Mouse (Mus musculus) frontal cortex, postnatal 36 days (tissue): ENCODE results near the gene Atp1a4.
"Not testable (repeated sequence)": the region's sequence is repeated elsewhere in the genome, so short reads cannot be mapped to it uniquely, and the experiment has no call there.

Experiments
- DNase-seq, 2 experiments: peaks; one replicate each; pipeline ENCODE4 v3.0.0; 2022; ENCODE audit warnings: low spot score in 2 of 2

Atp1a4 gene

GRCm38 (mm10) chr1:172281522-172282254 lies 23.5 kb upstream of the Atp1a4 start:
- no peak for DNase-seq

- DNase-seq = no peak
Observed at GRCm38 (mm10) chr1:172279768-172280509, 21.7 kb upstream of the Atp1a4 start.

GRCm38 (mm10) chr1:172278328-172278727 lies 20.1 kb upstream of the Atp1a4 start:
- DNase-seq = no peak

GRCm38 (mm10) chr1:172277172-172277571 lies 19.0 kb upstream of the Atp1a4 start:
- no peak for DNase-seq

DNA sequence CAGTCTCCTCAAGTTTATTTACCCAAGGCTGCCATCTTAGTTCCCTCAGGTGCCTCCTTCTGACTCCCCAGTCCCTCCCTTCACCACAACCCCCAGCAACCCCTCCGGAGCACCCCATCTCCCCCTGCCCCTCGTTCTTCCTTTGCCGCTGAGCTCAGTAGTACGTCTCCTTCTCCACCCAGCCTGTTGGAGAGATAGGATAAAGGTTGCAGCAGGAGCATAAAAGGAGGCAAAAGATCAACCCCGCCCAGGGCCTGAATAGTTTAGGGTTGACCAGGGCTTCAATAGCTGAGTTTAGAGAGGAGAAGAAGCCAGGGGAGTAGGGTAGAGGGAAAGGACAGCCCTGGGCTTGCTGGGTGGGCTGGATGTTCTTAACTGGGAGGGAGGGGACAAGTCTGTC lies 16.3 kb upstream of the Atp1a4 start:
- no peak for DNase-seq

DNA sequence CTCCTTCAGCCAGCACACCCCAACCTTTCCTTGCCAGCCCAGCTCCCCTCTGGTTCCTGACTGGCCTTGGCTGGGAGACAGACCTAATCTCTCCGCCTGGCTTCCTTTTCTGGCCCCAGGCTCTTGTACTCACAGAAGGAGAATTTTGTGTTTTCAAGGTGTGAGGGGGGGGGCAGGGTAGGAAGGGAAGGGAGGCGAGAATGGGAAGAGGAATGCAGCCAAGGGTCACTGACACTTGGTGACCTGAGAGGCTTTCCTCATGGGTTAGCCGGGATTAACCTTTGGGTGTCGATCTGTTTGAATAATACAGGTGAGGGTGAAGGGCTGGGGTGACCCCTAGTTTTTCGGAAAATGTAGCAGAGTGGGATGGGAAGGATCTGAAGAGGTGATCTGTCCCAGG lies 15.9 kb upstream of the Atp1a4 start:
- no peak for DNase-seq

- DNase-seq = no peak
Observed at GRCm38 (mm10) chr1:172273386-172273785, 15.2 kb upstream of the Atp1a4 start.

- no peak for DNase-seq
Observed at GRCm38 (mm10) chr1:172271765-172272164, 13.6 kb upstream of the Atp1a4 start.

DNA sequence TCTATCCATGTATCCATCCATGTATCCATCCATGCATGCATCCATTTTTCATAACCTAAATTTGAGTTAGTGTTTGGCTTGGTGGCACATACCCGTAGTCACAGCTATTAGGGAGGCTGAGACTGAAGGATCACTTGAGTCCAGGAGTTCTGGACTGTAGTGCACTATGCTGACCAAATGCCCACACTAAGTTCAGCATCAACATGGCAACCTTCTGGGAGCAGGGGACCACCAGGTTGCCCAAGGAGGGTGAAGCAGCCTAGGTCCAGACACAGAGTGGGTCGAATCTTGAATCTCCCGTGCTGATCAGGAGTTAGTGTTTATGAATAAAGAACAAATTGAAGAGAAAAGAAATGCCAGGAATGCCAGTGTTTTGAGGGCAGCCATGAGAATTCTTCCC lies 13.0 kb upstream of the Atp1a4 start:
- no peak for DNase-seq

DNA sequence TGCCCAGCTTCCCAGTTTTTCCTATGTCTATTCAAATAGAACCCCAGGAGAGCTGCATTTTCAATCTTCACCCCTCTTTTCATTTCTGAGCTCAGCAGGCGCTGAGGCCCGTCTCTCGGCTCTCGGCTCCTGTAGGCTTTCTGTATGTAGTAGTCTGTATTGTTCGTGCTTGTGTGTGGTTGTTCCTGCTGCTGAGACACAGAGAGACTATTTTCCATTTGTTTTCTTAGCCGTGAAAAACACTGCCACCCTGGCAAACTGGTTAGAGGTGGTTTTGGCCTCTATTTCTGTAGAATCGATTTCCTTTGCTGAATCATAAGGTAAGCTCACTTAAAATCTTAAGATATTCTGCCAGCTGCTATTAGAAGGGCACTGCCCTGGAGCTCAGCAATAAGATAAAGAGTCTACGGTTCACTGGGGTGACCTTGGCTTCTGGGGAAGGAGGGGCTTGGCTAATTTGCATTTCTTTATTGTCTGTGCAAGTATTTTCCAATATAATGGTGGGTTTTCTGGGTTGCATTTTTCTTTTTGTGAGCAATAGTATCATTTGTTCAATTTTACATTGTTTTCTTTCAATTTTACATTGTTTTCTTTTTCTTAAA lies 3.4 kb upstream of the Atp1a4 start, which contains the start of gene Igsf8:
Gene Igsf8 (plus strand): TSS at position 165 of the 602 bp plus-strand sequence.
- DNase-seq = no peak

GRCm38 (mm10) chr1:172247679-172248078 lies 10.5 kb downstream of the Atp1a4 start:
- no peak for DNase-seq

GRCm38 (mm10) chr1:172247216-172247615 lies 11.0 kb downstream of the Atp1a4 start:
- peak in 1 of 2 experiments; percentile 39 for DNase-seq

DNA sequence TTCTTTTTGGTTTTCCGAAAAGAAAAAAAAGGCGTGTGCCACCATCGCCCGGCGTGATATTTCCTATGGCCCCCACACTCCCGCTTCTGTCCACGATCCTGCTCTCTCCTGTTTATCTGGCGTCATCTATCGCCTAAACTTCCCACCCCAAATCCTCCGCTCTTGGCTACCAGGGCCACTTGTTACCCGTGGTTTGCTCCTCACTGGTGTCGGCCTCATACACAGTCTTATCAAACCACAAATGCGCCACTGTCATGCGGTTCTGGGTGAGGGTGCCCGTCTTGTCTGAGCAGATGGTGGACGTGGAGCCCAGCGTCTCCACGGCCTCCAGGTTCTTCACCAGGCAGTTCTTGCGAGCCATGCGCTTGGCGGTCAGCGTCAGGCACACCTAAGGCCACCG lies 13.6 kb downstream of the Atp1a4 start:
- DNase-seq = not testable (repeated sequence)

DNA sequence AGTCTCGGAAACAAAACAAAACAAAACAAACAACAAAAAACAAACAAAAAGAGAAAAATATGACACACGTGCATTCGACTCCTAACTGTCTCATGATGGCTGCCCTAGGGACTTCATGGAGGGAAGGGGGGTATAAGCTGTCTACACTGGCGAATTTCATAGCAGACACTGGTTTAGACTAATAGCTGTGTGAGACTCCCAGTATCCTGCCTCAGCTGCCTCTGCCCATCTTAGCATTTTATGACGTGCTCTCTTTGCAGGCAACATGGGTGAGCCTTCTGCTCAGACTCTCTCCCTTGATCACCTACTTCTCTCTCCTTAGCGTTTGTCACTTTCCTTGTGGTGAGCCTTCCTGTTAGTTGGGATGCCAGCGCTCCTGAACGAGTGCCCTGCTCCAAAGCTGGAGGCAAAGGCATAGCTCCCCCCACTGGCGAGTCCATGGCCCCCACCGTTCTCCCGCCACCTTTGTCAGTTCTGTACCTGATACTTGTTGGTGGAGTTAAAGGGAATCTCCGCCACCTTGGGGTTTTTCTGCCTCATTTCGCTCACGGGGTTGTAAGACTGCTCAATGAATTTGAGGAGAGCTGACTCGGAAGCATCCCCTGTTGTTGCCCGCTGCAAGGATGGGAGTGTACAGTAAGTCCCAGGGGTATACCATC lies 14.5 kb downstream of the Atp1a4 start:
- DNase-seq = no peak

DNA sequence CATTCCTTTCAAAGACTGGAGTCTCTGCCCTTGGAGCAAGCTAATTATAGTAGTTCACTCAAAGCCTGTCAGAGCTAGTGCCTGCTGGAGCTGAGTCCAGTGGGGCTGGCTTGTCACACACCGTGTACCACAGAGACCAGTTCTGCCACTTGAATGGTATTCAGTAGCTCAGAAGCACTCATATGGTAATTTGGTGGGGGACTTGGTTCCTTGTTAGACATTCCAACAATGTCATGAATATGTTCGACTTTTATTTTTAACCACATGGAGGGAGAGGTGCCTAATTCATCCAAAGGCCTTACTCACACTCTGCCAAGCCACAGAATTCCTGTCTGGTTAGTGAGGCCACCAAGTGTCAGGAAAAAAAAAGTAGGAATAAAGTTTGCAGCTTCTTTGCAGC lies 15.8 kb downstream of the Atp1a4 start:
- DNase-seq = no peak

DNA sequence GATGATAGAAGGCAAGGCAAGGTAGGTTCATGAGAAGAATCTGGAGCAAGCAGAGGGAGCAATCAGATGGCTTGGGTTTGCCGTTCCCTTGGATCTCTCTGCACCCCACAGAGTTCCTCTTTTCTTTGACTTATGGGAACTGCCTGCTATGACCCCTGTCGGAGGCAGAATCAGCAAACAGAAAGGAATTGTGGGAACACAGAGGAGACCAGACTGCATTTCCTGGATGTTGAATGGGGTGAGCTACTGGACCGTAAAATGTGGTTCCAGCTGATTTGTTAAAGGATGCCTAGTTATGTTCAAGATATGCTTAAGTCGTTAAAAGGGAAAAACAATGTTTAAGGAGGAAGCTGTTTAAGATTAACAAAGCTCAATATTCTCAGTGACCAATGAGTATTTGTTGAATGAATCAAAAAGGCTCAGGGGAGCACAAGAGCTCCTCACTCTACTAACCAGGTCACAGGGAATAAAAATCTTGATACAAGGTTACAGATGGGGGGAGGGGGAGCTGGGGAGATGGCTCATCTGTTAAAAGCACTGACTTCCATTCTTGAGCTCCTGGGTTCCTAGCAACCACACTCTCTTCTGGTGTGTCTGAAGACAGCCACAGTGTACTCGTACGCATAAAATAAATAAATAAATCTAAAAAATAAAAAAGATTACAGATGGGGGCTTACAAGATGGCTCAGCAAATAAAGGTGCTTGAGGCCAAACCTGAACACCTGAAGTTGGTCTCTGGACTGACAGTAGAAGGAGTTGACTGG lies 17.1 kb downstream of the Atp1a4 start:
- DNase-seq = no peak

DNA sequence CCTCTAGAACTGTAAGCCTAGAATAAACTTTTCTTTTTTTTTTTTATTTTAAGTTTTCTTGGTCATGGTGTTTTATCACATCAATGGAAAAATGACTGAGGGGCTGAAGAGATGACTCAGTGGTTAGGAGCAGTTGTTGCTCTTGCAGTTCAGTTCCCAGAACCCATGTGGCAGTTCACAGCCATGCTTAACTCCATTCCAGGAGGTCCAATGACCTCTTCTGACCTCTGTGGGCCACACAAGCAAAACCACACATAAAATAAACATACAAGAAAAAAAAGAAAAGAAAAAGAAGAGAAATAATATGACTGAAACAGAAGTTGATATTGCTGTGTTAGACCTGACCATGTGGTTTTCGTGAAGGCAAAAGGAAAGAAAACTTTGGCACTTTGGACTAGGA lies 29.0 kb downstream of the Atp1a4 start:
- no peak for DNase-seq

GRCm38 (mm10) chr1:172228209-172228608 lies 30.0 kb downstream of the Atp1a4 start:
- DNase-seq = no peak

DNA sequence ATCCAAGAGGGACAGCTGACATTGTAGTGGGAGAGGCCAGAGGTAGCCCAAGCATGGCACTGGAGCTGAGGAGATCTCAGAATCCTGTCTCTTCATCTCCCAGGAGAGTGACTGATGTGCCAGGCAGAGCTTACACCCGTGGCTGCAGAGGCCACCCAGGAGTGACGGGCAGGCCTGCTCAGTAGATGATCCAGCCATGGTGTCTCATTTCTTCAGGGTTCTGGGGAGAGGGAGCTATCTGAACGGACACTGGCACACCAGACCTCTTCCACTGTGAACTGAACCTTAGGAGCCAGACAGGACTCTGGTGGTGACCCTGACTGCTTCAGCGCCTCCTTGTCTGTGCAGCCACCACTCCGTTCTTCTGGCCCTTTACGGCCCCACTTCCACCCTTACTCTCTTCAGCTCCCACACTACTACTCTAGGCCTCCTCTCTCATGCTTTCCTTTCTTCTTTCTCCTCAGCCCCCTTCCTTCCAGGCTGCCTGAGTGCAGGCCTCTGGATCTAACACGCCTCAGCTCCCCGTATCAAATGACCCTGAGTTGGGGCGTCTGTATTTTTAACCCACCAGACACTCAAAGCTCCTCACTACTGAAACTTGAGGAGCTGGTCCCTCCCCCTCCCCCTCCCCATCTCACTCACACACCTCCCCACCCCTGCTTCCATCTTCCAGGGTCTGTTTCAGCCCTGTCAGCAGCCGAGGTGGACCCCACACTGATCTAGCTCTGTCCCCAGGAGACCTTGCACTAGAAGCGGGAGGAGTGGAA lies 36.7 kb downstream of the Atp1a4 start:
- DNase-seq = no peak

DNA sequence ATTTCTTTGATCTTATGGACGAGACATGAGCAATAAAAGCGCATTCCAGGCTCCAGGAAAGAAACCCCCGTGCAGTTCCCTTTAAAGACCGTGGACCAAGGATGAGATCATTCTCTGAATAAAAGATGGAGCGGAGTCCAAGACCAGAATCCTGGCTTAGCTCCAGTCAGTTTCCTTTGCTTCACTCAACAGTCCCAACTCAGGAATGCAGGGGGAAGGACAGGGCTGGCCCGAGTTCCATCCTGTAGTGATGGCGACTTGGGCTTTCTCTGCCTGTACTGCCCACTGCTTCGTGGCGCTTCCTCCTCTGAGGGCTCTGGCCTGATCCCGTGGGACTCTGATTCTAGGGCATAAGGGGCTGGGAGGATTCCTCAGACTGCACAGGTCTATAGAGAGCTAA lies 37.8 kb downstream of the Atp1a4 start:
- peak in 1 of 2 experiments; percentile 27 for DNase-seq
